Mouse (Mus musculus) cerebellum, adult 11 months (tissue): ENCODE data around the gene Pitpnc1.
A peak's percentile ranks its signal among the peaks of the same experiment; 100 is the strongest.

ENCODE experiments used
- DNase-seq: peaks from one replicate; pipeline ENCODE4 v3.0.0; 2022

Gene Pitpnc1

DNA sequence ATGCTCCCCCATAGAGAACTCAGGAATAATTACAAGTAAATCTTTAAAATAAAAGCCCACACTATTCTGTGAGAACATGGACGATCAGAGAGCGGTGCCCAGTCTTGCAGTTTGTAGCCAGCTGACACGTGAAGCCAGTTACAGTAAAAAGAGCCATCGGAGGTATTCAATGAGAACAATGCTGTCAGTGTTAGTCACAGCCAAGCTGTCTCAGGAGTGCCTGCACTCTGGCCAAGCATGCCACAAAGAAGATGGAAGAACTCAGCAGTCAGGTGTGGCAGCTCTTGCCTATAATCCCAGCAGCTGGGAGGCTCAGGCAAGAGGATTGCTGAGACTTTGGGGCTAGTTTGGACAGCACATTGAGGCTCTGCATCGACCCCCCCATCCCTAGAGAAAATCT lies 111.8 kb downstream of the Pitpnc1 start:
- no peak for DNase-seq

DNA sequence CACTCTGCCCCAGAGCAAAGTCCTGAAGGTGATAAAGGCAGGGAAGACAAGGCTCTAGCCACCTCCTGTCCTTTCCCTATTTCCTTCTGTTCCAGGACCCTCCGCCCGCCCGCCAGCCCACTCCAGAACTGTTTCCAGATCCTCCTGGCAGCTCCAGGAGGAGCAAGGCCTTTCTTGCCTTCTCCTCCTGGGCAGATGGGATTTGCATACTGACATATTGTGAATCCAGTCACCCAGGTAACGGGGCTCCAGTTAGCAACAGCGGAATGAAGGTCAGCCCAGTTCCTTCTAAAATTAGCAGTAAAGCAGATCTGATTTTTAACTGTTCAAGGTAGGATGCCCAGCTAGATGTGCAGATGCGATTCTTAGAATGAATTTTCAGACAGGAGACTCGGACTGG lies 114.3 kb downstream of the Pitpnc1 start:
- DNase-seq: peak; percentile 35

DNA sequence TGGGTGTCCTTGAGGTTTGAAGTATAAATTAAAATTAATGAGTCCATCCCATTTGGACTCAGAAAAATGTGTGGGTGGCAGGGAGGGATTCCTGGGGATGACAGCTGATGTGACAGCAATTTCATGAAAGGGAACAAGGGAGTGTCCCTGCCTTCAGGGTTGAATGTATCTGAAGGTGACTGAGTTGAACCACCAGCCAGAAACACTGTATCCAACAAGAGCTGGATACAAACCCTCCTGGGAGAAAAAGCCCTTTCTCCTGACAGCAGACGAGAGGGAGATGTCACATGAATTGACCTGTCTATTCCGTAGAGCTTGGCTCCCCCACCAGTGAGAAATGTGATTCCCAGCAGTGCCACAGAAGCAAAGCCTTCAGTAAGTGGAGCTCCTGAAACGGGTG lies 115.0 kb downstream of the Pitpnc1 start:
- DNase-seq: no peak

DNA sequence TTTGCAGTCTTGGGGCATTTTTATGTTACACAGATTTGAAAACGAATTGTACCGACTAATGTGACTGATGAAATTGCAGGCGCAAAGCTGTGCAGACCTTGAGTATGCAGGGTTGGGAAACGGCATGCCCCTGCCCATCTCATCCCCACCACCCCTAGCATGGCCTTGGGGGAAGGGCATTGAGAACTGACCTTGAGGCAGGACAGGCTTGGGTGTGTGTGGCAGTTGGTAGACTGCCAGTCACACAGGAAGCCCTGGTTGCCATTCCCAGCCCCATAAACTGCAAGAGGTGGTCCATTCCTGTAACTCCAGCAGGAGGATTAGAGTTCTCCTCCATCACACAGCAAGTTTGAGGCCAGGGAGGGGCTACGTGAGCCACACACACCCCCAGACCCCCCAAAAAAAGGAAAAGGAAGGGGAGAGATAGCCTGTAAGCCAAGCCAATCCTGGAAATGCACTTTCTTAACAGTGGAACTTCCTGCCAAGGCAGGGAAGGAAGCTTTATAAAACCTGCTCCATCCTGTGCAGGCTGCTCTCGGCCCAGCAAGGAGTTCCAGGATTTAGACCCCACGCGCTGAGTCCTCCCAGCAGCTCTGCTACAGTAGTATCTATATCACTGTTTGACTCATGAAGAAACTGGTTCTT lies 115.9 kb downstream of the Pitpnc1 start:
- no peak for DNase-seq

DNA sequence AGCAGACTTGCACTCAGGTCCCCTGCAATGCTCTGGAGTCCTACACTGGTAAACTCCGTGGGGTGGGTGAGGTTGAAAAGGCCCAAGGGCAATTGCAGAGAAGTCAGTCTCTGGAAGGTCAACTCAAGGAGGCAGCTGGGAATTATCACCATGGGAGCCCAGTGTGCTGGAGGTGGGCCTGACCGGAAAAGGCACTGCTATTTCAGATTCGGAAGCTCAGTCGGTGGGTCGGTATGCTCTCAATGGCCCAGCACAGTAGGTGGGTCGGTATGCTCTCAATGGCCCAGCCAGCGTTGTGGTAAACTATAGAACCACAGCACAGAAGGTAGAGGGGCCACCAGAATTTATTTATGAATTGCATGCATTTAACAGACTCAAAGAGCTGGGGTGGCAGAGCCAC lies 117.9 kb downstream of the Pitpnc1 start:
- no peak for DNase-seq

DNA sequence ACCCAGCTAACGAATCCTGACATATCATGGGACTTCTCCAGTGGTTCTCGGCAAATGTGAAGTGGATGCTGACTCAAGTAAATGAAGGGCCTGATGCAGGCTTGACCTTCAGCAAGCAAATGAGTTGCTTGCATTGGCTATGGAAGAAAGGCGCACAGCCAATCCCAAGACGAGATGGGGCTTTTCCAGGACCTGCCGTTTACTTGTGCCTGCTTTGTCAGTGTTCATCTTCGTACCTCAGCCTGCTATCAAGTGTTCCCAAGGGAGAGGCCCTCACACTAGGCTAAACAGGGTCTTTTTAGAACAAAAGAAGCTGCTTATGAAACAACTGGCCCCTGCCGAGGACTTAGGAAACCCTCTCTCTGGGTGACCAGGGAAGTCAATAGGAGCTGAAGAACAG lies 120.7 kb downstream of the Pitpnc1 start:
- no peak for DNase-seq

DNA sequence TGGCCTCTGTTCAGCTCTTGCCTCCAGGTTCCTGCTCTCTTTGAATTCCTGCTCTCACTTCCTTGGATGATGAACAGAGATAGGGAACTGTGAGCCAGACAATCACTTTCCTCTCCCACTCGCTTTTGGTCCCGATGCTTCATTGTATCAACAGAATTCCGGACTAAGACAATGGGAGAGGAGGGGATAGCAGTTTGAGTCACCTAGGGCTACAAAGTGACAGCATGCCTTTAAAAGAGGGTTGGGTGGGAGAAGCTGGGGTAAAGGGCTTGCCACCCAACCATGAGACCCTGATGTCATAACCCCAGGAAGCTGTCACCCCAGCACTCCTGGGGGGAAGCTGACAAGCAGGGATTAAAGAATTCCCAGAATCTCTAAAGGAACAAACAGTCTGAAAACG lies 127.5 kb downstream of the Pitpnc1 start:
- no peak for DNase-seq

DNA sequence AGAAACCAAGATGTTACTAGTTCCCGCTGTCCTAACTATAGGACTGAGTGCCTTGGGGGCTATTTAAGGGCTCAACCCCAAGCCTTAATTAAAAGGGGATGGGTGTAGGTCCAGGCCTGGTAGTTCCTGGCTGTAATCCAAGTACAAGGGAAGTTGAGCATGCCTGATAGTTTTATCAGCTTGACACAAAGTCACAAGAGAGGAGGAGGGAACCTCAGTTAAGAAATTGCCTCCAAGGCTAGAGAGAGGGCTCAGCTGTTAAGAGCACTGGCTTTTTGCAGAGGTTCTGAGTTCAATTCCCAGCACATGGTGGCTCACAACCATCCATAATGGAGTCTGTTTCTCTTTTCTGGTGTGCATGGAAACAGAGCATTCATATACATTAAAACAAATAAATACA lies 128.1 kb downstream of the Pitpnc1 start:
- DNase-seq: no peak

DNA sequence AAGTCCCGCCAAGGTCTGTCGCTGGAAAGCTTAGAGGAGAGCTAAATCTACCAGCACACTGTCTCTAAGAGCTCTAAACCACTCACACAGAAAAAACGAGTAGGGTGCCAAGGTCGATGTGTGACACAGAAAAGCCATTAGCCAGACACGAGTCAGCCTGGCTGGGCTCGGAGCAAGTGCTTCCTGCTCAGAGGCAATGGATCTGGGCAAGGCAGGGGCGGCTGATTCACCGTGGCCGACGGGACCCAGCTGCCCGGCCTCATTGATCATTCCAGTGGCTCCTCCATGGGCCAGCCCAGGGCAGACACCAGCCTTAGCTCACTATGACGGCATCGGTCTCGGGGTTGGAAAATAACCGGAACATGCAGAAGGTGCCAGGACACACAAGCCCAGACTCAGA lies 129.2 kb downstream of the Pitpnc1 start:
- peak; percentile 28 for DNase-seq

DNA sequence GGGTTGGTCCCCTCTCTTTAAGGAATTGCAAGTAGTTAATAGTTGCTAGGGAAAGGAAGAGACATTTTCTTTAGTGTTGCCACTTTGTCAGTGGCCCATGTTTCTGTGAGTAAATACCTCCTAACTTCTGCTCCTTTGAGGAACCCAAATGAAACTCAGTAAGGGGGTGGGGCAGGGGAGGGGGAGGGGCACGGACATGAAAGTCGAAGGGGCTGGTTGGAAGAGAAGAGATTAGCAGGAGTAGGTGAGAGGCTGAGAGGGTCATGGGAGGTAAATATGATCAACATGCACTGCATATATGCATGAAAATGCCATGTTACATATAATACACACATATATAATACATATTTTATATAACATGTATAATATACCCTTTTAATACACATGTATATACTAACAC lies 129.7 kb downstream of the Pitpnc1 start:
- no peak for DNase-seq

DNA sequence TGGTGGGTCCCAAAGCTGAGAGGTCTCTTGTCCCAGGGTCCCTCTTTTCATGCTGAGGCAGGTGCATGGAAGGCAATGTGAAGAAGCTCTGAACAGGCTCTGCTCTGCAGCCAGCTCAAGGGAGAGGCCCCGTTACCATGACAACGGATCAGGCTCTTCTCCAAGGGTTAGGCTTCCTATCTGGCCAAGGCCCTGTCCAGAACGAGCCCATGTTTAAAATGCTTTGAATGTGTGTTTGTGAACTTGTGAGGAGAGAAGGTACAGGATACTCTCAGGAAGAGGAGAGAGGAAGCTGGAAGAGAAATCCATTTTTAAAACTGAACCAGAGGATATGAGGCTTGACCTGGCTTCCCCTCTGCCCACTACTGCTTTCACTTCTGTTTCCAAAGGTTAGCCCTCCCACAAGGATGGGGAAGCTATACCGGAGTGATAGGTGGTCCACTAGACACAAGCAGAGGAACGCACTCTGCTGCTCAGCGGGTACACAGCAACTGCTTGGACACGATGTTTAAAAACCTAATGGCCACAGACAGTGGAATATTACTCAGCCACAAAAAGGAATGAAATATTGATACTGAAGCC lies 131.2 kb downstream of the Pitpnc1 start:
- peak; percentile 28 for DNase-seq

DNA sequence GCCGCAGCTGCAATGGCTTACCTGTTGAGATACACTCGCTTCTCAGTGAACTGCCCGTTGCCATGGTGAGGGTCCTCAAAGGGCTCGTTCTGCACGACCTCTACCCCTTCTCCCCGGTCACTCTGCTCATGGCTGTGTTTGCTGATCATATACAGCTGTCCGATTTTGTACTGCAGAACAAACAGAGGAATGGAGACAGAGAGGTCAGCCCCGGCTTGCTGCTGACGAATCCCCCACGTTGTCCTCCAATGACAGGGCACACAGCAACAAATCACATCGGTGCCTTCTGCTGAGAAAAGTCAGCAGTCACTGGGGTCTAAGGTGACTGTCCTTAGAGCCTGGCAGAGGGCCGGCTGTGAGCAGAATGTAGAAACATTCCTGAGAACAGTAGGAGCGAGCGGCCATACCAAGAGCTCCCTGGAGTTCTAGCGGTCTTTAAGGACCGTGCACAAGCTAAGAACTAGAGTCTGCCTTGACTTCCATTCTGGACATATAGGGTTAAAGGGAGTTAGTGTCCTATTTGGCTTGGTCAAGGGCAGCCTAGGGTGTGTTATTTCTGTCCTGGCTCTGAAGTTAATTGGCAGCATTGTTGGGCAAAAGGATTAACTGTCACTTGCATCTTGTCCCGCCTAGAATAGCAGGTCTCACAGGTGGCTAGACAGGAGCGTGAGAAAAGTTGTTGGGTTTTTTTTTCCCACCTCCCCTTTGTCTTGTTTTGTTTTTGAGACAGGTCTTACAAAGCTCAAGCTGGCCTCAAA lies 132.9 kb downstream of the Pitpnc1 start:
- no peak for DNase-seq

DNA sequence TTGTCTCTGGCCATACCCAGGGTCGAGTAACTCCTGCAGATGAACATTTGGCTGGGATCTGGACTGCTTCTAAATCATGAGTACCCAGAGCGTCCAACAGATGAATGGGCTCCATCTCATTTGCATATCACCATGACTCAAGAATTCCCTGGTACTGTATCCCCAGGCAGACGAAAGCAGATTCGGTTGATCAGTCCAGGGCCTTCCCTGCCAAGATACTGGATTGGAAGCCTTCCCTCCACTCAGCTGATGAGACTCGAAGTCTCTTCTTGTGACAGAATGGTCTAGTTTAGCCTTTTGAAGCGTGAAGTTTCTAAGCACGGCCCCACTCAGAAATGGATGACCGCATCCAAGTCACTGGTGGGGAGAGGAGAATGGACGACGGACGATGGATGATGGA lies 134.7 kb downstream of the Pitpnc1 start:
- no peak for DNase-seq

DNA sequence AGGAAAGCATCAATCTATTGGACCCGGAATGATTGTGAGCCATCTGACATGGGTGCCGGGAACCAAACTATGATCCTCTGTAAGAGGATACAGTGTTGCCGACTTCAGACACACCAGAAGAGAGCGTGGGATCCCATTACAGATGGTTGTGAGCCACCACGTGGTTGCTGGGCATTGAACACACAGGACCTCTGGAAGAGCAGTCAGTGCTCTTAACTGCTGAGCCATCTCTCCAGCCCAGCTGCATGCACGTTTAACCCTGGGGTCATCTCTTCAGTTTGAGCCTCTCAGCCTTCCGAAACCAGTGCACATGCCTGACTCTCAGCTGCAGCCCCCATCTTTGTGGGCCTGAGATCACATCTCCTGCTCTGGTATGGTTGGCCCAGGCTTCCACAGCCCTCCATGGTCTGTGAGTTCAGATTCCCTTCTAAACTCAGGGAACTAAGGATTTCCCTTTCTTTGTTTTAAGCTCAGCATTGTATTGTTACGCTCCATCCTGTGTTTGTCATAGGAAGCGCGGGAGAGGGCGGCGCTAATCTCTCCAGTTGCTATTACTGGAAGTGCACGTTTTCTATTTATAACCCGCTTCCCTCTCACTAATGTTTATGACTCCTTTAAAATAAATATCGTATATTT lies 135.5 kb downstream of the Pitpnc1 start:
- DNase-seq: no peak

DNA sequence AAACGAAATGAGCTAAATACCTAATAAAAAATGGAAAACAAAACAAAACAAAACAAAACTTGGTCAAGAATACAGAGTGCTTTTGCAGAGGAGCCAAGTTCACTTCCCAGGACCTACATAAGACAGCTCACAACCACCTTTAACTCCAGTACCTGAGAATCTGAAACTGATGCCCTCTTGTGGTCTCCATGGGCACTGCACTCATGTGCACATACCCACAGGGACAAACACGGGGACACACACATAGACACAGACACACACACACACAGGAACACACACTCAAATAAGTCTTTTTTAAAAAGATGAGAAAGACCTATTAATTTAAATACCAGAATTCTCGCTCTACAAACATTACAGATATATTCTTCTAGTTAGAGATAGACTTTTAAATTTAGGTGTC lies 137.6 kb downstream of the Pitpnc1 start:
- DNase-seq: no peak

DNA sequence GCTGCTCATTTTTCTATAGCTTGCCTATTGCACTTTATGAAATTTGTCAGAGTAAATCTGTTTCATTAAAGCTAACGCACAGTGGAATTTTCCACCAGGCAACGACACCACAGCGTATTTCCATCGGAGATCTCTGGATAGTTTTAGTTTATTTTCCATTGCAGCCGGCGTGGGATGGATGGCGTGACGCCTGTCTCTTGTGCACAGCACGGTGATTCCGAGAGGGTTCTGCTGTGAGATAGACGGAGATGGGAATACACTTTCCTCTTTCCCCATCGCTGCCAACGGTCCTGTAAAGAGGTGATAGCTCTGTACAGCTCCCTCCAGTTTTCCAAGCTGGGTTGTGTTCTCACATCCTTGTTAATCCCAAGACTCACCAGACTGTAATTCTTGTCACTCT lies 138.2 kb downstream of the Pitpnc1 start:
- DNase-seq: no peak

DNA sequence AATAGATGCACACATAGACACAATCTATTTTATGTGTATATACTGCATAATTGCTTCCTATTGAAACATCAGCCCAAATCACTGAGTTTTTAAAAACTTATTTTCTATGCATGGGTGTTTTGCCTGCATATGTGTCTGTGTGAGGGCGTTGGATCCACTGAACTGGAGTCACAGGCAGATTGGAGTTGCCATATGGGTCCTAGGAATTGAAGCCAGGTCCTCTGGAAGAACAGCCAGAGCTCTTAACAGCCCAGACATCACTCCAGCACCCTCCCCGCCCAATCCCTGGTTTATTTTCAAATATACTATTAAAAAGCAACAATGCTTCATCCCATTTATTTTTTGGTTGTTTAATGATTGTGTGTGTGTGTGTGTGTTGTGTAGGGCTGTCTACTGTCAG lies 139.1 kb downstream of the Pitpnc1 start:
- DNase-seq: no peak

DNA sequence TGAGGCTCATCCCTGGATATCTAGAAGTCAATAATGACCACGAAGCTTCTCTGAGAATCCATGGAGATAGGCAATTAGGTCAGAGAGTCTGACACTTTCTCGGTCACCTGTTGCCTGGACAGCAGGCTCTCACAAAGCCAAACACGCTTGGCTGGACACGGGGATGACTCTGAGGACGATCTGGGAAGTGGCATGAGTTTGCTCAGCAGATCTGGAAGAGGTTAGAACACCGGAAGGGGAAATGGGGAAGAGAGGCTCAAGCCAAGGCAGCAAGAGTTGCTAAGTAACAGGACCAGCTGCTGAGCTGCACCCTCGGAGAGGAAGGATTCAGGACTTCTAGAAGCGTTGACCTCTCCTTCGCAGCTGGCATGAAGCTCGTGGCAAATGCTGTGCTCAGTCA lies 143.2 kb downstream of the Pitpnc1 start:
- no peak for DNase-seq

DNA sequence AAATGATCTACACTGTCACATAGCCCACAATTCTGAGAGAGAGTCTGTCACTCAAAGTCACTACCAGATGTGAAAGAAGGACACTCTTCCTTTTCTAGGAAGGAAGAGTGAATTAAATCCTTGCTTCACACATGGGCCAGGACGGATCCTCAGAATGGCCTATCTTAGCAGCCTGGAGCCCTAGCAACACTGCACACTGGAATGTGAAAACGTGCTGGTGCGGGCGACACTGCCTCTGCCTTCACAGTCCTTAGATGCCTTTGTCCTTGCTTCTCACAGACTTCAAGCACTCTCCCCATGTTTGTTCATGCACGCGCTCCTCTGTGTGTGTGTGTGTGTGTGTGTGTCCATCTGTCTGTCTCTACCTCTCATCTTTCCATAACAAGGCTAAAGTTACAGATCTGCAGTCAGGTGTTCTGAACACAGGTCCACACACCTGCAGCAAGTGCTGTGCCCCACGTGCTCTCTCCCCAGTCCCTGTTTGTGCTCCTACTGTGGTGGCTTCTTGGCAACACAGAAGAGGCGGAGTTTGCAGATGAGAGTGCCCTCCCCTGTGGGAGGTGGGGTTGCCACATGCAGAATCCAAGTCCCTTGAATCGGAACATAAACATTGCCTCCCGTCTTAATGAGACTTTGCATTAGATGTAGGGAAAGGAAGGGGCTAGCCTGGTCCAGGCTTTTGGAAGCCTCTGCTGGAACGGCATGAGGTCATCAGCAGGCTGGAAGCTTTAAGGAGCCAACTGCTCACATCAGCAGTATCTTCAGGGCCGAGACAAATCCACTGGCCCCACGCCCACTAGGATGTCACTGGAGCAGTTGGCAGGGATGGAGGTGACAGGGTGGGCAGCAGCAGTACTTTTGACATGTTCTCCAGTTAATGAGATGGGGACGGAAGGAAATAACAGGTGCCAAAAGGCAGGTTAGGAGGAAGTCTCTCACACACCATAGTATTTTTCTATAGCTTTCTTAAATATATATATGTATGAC lies 144.5 kb downstream of the Pitpnc1 start:
- peak; percentile 33 for DNase-seq

DNA sequence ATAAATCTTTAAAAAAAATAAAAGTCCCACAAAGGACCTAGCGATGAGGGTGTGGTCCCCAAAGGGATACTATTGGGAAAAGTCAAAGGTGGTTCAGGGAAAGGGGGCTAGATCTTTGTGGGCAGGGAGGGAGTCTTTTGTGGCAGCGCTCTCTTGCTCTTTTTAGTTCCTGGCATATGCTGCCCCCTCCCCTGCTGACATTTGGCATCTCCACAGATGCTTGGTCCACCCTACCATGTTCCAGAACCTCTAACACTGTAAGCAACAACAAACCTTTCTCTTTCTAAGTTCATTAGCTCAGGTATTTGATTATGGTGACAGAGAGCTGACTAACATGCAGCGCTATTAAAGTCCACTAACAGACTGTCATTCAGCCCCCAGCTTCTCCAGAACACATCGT lies 145.3 kb downstream of the Pitpnc1 start:
- no peak for DNase-seq

DNA sequence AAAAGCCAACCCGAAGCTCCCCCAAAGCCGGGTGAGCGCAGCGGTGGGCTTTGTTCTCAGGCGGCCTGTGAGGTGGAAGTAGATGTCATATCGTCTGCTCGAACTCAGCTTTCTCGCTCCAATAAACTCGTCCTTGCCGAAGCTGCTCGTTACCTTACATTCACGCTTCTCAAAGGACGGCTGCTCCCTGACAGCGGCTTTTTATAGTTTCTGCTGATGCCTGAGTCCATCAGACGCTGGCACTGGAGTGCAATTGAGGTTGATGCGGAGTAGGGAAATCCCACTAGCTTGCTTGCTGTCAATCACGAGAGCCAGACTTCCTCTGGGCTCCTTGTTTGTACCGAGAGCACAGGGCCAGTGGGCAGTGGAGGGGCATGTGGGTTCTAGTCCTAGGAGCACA lies 147.3 kb downstream of the Pitpnc1 start:
- DNase-seq: no peak

DNA sequence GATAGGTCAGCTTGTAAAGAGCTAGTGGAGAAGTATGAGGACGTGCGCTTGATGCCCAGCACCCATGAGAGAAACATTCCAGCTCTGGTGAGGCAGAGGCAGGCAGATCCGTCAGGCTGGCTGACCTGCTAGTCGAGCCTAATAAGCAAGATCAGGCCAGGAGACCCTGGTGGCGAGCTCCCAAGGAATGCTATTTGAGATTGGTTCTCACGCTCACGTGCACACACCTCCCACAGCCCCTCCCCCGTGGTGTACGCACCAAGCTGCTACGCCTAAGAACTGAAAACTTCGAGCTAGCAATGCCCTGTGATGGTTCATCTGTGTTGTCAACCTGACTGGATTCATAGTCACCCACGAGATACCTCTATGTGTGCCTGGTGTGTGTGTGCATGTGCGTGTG lies 148.3 kb downstream of the Pitpnc1 start:
- DNase-seq: no peak

DNA sequence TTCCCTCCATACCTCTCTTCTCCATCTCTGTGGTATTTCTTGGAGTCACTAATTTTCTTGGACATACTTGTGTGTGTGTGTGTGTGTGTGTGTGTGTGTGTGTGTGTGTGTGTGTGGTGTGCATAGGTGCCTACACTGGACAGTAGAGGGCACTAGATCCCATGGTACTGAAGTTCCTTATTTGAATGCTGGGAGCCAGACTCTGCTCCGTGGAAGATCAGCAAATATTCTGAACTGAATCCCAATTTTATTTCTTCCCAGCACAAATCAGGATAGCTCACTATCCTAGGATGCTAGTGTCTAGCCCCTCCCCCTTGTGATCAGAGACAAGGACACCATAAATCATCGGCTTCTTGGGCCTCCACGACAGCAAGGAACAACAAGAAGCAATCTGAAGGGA lies 148.7 kb downstream of the Pitpnc1 start:
- DNase-seq: no peak
